Mouse (Mus musculus) hindbrain, embryonic 12.5 days (tissue): Measurements from ENCODE around the gene Il33. TPM values are rescaled to one million over a fixed set of nuclear protein-coding genes. Genes with fewer than 3 reads are reported as not detected.

Experiments used
- ATAC-seq: fragments of 200-750 bp; cut with Nextera tagmentation; 2 replicates; pipeline ENCODE4 v1.8.0; 2017; ENCODE audit warnings: moderate TSS enrichment; ENCODE audit not compliant: low FRiP score
- H3K27ac ChIP-seq: fragments of 300-500 bp; sonication (generic); 2 replicates; pipeline ENCODE4 v1.5.1; 2016; ENCODE audit warnings: mild to moderate bottlenecking
- H3K27me3 ChIP-seq: fragments of 300-500 bp; sonication (generic); 2 replicates; pipeline ENCODE4 v1.6.1; 2016; ENCODE audit warnings: mild to moderate bottlenecking
- H3K36me3 ChIP-seq: fragments of 300-500 bp; sonication (generic); 2 replicates; pipeline ENCODE4 v1.6.1; 2016; ENCODE audit warnings: mild to moderate bottlenecking
- H3K4me1 ChIP-seq: fragments of 300-500 bp; sonication (generic); 2 replicates; pipeline ENCODE4 v1.6.1; 2016
- H3K4me2 ChIP-seq: fragments of 300-500 bp; sonication (generic); replicated peaks from 2 replicates; pipeline ENCODE4 v1.6.1; 2016; ENCODE audit warnings: mild to moderate bottlenecking
- H3K4me3 ChIP-seq: fragments of 300-500 bp; sonication (generic); 2 replicates; pipeline ENCODE4 v1.5.1; 2016; ENCODE audit warnings: mild to moderate bottlenecking
- H3K9ac ChIP-seq: fragments of 300-500 bp; sonication (generic); 2 replicates; pipeline ENCODE4 v1.6.1; 2016; ENCODE audit warnings: mild to moderate bottlenecking, moderate library complexity
- H3K9me3 ChIP-seq: fragments of 300-500 bp; sonication (generic); replicated peaks from 2 replicates; pipeline ENCODE4 v1.6.1; 2016; ENCODE audit warnings: mild to moderate bottlenecking
- WGBS: fragments of 180-500 bp; shearing (Covaris S2); methylation state at CpG from one replicate; pipeline ENCODE4 v1.1.7; 2016; 5-methylcytosine and 5-hydroxymethylcytosine counted together
- polyA plus RNA-seq: library from polyadenylated mRNA; unstranded; fragments of >200 nt; fragmentation: Nextera tagmentation; extraction: Ambion mirVana; gene quantifications from 2 replicates; pipeline ENCODE4 v1.2.1, GENCODE M21; 2016

Gene Il33
- polyA plus RNA-seq, 1 experiment from 2014 or later: 1.8 TPM

DNA sequence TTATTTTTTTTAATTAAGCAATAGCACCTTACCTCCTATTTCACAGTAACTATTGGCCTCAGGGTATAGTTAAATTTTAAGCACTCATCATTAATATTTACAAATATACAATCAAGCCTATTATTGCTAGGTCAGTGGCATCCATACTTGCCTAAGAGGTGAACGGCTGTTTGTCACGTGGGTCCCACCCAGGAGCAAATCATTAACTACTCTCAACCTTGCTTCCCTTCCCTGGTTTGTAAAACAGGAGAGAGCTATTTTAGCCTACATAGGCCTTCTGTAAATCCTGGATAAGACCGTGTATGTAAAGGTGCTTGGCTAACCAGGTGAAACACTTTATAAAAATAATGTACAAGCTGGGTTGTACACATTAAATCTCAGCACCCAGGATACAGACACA lies 43.0 kb downstream of the Il33 start:
- H3K27me3 ChIP-seq: no peaks in the 10 kb centered on the region
- H3K4me1 ChIP-seq: no peaks in the 10 kb centered on the region
- no peak overlapping the region for H3K27ac ChIP-seq
- H3K4me3 ChIP-seq: no peak overlapping the region
- no peak overlapping the region for H3K9ac ChIP-seq
- no peaks in the 10 kb centered on the region for H3K36me3 ChIP-seq
- H3K9me3 ChIP-seq: peaks cover 7% of the 10 kb centered on the region; the same call in 1 of the 2 replicates
- no peak overlapping the region for H3K4me2 ChIP-seq
- no peak for ATAC-seq
- WGBS: 87% methylated on average over 3 of the region's 3 CpGs

DNA sequence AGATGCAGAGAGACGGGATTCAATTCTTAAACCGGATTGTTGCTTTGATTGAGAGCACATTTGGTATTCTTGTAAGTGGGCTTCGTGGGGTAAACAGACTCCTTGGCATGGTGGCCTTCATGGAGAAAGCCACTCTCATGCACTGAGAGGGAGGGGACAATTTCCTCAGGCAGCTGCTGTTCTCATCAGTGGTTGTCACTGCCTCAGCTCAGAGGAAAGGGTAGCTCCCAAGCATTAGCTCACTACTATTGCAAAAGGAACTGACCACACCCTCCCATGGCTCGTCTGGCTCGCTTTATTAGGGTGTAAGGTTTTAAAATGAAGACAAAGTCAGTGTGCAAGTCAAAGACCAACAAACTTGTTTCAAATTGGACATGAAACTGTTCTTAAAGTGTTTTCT lies 48.5 kb downstream of the Il33 start:
- H3K27me3 ChIP-seq: no peaks in the 10 kb centered on the region
- ATAC-seq: no peak
- no peak overlapping the region for H3K9ac ChIP-seq
- H3K27ac ChIP-seq: no peak overlapping the region
- 78% methylated on average over 5 of the region's 5 CpGs for whole genome bisulfite sequencing
- H3K36me3 ChIP-seq: no peaks in the 10 kb centered on the region
- no peaks in the 10 kb centered on the region for H3K4me1 ChIP-seq
- H3K9me3 ChIP-seq: no peaks in the 10 kb centered on the region
- H3K4me2 ChIP-seq: no peak overlapping the region
- H3K4me3 ChIP-seq: no peak overlapping the region

DNA sequence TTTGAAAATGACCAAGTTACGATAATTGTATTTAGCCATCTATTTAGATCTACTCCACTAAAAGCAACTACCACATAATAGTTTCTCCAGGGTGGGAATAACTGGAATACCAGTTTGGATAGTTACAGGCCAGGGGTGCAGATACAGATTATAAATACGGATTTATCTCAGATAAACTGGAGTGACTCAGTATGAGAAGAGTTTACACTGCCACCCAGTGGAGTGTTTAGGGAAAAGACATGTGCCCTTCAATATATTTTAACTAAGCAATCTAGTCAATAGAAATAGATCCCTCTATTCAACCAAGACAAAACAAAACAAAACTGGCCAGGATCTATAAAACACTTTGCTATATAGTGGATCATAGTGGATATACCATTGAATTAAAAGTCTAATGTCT lies 53.9 kb downstream of the Il33 start:
- no peak overlapping the region for H3K9ac ChIP-seq
- no peaks in the 10 kb centered on the region for H3K27me3 ChIP-seq
- 62% methylated on average over 2 of the region's 2 CpGs for WGBS
- no peak overlapping the region for H3K4me3 ChIP-seq
- no peak overlapping the region for H3K27ac ChIP-seq
- no peak for ATAC-seq
- no peaks in the 10 kb centered on the region for H3K9me3 ChIP-seq
- no peak overlapping the region for H3K4me2 ChIP-seq
- H3K4me1 ChIP-seq: no peaks in the 10 kb centered on the region
- H3K36me3 ChIP-seq: no peaks in the 10 kb centered on the region

DNA sequence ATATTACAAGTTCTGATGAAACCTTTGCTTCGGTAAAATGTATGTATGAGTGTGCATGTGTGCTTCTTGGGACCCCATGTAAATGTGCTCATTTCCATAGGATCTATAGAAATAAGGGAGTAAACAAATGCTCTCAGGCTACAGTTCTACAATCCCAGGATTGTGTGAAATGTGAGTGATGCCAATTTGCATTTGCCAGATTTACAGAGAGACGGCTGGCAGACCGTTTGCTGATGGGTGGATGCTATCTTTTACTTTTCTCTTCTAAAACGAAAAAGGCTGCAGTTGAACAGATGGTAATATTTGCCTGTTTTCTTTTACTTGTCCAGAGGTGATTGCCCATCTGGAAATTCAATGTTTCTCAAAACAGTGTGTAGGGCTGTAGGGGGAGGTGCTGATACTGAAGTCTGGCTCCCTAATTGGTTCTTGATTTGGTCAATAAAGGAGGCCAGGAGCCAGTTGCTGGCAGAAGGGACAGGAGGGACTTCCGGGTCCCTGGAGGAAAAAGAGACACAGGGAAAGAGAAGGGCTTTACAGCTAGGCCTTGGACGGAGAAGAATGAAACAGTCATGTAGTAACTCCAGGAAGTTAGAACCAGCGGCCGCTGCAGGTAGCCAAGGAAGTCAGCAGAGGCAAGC lies 54.7 kb downstream of the Il33 start:
- no peaks in the 10 kb centered on the region for H3K36me3 ChIP-seq
- H3K9ac ChIP-seq: no peak overlapping the region
- 82% methylated on average over 8 of the region's 8 CpGs for WGBS
- no peak overlapping the region for H3K4me2 ChIP-seq
- H3K27ac ChIP-seq: no peak overlapping the region
- no peaks in the 10 kb centered on the region for H3K9me3 ChIP-seq
- H3K27me3 ChIP-seq: no peaks in the 10 kb centered on the region
- H3K4me1 ChIP-seq: no peaks in the 10 kb centered on the region
- ATAC-seq: no peak
- no peak overlapping the region for H3K4me3 ChIP-seq

DNA sequence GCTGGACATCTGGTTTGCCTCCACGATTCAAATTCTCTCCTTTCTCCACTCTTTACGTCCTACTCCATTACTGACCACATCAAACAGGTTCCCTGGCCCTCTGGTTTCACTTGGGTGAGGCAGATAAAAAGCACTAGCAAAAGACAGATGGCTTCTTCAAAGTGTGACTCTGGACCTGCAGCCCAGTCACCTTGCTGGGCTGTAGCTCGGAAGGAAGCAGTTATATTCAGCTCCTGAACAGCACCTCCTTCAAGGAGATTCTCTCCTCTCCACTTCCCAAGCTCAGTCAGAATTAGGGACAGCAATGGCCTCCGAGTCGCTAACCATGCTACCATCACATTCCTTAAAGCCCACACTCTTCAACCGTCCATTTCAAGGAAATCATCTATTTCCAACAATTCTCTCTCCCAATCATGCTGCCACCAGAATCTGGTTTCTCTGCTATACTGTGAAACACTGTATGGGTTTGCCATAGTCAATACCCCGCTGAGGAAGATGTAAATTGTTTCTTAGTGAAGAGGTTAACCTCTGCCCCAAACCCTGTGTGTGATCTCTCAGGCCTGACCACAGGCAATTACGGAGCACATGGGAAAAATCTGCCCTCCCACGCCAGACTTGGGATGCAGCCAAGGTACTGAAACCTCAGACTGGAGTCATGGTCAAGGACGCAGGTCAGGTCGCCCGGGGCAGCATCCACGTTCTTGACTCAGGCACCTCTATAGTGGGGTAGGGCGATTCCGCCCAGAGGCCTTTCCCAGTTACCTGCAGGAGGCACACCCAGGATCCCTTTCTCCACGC lies 59.5 kb downstream of the Il33 start:
- WGBS: 72% methylated on average over 16 of the region's 16 CpGs
- Histone ChIP-seq H3K36me3 (no peaks in the 10 kb centered on the region), H3K27ac (no peak overlapping the region), H3K9me3 (no peaks in the 10 kb centered on the region), H3K9ac (no peak overlapping the region), H3K4me3 (no peak overlapping the region), H3K4me1 (no peaks in the 10 kb centered on the region), H3K27me3 (no peaks in the 10 kb centered on the region), H3K4me2 (no peak overlapping the region)
- no peak for ATAC-seq

DNA sequence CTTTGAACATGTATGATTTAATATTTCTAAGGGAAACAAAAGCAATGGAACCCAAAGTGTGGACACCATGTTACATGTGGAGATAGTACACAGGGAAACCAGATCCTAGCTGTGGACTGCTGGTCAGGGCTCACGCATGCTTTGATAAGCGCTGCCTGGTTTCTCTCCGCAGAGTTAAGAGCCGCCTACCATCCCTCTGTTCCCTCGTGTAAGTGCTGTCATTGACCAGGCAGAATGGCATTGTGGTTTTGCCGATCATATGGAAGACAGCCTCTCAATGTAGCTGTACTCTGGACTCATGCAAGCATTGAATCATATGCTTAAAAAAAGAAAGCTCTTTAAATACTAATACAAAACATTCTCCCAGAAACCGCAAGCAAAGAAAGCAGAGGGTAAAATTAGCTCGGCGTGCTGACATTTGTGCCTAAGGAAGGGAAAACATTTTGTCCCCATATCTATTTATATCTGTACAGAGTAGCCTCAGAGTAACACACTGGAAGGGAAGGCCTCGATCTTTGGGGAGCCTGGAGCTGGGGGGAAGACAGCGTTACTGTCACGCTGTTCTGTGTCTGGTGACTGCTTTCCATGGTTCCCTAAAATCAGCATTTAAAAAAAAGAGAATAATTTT lies 61.7 kb downstream of the Il33 start:
- no peak overlapping the region for H3K9ac ChIP-seq
- 91% methylated on average over 12 of the region's 12 CpGs for WGBS
- H3K27me3 ChIP-seq: no peaks in the 10 kb centered on the region
- H3K4me2 ChIP-seq: no peak overlapping the region
- H3K36me3 ChIP-seq: no peaks in the 10 kb centered on the region
- no peaks in the 10 kb centered on the region for H3K9me3 ChIP-seq
- H3K27ac ChIP-seq: no peak overlapping the region
- no peak for ATAC-seq
- H3K4me3 ChIP-seq: no peak overlapping the region
- no peaks in the 10 kb centered on the region for H3K4me1 ChIP-seq

DNA sequence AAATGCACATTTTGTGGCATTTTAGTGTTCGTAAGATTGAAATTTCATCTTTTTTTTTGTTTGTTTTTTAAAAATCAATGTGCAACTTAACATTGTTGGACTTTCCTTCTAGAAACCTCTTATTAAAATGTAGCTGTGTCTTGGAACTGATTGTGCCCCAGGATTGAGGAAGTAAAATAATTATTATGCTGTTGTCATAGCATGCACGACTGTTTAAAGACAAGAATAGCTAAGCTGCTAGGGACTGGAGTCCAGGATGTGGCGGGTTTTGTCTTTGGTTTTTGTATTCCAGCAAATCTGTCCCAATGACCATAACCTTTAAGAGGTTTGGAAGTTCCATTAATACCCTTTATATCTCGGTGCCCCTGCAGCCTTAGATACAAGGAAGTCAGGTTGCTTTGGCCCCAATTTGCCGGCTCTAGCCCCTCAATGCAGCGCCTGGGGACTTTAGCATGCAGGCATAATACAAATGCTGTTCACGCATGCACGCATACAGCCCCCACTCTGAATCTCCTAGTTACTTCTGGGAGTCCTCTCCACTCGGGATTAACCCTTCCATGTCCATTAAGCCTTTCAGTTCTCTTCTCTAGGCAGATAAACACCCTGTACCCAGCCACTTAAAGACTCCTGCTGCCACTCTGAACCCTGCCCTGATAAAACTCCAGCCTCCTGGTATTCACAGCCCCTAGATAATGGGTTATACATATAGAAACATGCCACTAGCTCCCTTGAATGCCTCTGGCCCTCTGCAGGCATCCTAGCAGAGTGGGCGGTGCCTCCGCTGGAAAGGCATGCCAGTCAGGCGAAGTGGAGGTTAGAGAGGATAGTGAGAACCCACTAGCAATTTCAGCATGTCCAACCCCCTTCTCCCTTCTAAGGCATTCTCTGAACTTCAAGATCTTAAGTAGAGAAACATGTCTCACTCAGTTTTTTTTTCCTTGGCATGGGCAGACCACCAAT lies 75.8 kb downstream of the Il33 start:
- no peak overlapping the region for H3K9ac ChIP-seq
- 0 out of 2 replicates have a peak overlapping the region, but pooled peaks have one; percentile 1 for H3K4me2 ChIP-seq
- no peaks in the 10 kb centered on the region for H3K27me3 ChIP-seq
- ATAC-seq: peak; percentile 43; the same call in 1 of the 2 replicates
- H3K4me1 ChIP-seq: 0 out of 2 replicates have a peak, but pooled peaks cover 3% of the 10 kb centered on the region
- H3K4me3 ChIP-seq: no peak overlapping the region
- H3K9me3 ChIP-seq: no peaks in the 10 kb centered on the region
- no peak overlapping the region for H3K27ac ChIP-seq
- 44% methylated on average over 12 of the region's 12 CpGs for WGBS
- H3K36me3 ChIP-seq: no peaks in the 10 kb centered on the region

DNA sequence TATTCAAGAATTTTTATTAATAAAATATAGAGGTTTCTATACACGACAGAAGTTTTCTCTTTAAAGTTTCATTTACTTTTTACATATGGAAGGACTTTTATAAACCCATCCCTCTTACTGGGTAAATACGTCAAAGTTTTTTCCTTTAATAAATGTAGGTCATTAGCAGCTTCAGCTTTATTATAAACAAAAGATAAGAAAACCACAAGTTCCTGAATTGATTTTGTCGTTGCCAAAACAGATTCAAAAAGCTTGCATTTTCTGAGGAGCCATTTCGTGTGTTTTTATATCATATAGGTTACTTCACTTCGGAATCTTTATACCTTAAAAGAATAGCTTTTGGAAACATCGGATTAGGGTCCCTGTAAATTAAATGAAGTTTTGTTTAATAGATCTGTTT lies 76.6 kb downstream of the Il33 start:
- H3K4me1 ChIP-seq: 0 out of 2 replicates have a peak, but pooled peaks cover 3% of the 10 kb centered on the region
- no peaks in the 10 kb centered on the region for H3K36me3 ChIP-seq
- WGBS: 89% methylated on average over 6 of the region's 6 CpGs
- no peak overlapping the region for H3K27ac ChIP-seq
- no peak overlapping the region for H3K4me2 ChIP-seq
- ATAC-seq: no peak
- no peak overlapping the region for H3K4me3 ChIP-seq
- H3K9me3 ChIP-seq: no peaks in the 10 kb centered on the region
- no peaks in the 10 kb centered on the region for H3K27me3 ChIP-seq
- no peak overlapping the region for H3K9ac ChIP-seq

DNA sequence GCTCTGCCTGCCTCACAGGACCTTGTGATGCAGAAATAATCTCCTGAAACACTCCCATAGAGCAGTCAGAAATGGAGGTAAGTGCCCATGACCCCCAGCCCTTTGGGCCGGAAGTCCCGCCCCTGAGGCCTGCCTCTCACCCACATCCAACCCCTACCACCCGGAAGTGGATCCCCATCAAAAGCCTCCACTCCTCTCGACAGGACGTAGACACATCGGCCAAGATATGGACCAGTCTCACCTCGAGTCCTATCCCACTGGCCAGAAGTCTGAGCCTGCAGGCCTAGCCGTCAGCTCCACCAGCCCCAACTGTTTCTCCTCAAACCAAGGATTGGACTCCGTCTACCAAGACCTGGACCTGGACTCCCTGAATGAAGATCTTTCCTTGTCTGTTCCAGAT lies 78.7 kb downstream of the Il33 start, which contains the start of gene Trpd52l3:
Gene Trpd52l3, plus strand, starts transcription at position 170 of the 400 bp plus-strand sequence.
- H3K36me3 ChIP-seq: no peaks in the 10 kb centered on the region
- no peak for ATAC-seq
- no peaks in the 10 kb centered on the region for H3K9me3 ChIP-seq
- no peak within 1 kb of the TSS for H3K27ac ChIP-seq
- 95% methylated on average over 9 of the region's 9 CpGs for WGBS
- 0 out of 2 replicates have a peak, but pooled peaks cover 3% of the 10 kb centered on the region for H3K4me1 ChIP-seq
- no peak within 1 kb of the TSS for H3K9ac ChIP-seq
- no peak within 1 kb of the TSS for H3K4me2 ChIP-seq
- H3K4me3 ChIP-seq: no peak within 1 kb of the TSS
- no peaks in the 10 kb centered on the region for H3K27me3 ChIP-seq

DNA sequence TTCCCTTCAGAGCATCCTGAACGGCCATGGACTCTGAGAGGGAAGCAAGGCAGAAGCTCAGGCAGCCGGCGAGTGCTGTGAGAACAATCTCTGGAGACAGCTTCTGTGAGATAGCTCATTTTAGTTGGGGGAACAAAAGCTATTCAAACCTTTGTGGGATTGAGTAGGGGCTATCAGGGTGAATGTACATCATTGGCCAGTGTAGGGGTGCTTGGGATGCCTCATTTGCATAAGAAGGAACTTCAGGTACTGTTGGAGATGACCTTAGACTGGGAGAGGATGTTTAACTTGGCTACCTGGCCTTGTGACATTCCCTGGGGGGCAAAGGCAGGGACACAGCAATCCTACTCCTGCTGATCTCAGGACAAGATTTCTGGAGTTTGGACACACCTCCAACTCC lies 81.5 kb downstream of the Il33 start:
- H3K9me3 ChIP-seq: no peaks in the 10 kb centered on the region
- no peak overlapping the region for H3K9ac ChIP-seq
- no peak overlapping the region for H3K4me2 ChIP-seq
- no peaks in the 10 kb centered on the region for H3K27me3 ChIP-seq
- H3K4me3 ChIP-seq: no peak overlapping the region
- H3K4me1 ChIP-seq: no peaks in the 10 kb centered on the region
- no peak overlapping the region for H3K27ac ChIP-seq
- WGBS: 69% methylated on average over 3 of the region's 3 CpGs
- no peak for ATAC-seq
- no peaks in the 10 kb centered on the region for H3K36me3 ChIP-seq
